Mouse (Mus musculus) spleen, postnatal 36 days (tissue): ENCODE data around the gene Bcap31.
A peak's percentile ranks its signal among the peaks of the same experiment; 100 is the strongest.

Experiments
- DNase-seq, 2 experiments: peaks; one replicate each; pipeline ENCODE4 v3.0.0; 2022; ENCODE audit warnings: low spot score in 2 of 2, mixed read lengths in 1 of 2

Bcap31 gene

DNA sequence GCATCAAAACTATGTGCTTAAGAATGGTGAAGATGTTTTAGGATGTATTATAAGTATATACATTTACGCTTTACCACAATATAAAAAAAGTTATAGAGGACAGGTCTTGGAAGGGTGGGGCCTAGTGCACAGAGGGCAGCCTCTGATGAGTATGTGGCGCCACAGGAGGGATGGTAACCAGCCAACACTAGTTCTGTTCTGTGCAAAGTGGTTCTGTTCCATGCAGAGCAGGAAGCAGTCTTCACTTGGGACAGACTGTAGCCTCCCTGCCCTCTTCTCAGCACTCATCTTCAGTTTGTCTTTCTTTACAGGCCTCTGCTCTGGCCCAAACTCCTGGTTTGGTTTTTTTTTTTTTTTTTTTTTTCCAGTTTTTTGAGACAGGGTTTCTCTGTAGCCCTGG is 31.8 kb downstream of the Bcap31 start:
- no peak for DNase-seq

DNA sequence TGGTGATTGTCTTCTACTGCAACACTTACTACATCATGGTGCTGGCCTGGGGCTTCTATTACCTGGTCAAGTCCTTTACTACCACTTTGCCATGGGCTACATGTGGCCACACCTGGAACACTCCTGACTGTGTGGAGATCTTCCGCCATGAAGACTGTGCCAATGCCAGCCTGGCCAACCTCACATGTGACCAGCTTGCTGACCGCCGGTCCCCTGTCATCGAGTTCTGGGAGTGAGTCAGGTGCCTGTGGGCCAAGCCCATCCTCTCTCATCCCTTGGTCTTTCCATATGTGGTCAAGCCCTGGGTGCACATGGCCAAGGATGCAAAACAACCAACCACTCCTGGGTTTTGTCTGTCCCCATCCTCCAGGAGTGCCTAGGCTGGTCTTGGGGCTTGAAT is 39.3 kb downstream of the Bcap31 start:
- DNase-seq = no peak

DNA sequence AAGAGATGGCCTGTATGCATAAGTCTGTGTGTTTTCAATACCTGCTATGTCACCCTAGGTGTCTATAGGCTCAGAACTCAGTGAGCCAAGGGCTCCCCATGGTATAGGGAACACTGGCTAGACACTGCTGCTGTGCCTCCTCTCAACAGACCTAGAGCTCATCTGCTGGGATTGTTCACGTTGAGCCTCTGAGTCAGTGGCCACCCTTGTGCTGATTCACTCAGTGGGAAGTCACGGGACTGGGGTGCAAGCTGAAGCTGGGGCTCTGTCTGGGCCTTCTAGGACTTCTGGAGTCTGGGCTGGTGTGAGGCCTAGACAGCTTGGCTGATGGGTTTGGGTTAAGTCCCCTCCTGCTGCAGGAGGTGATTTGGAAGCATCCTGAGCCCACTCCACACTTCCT is 40.7 kb downstream of the Bcap31 start:
- no peak for DNase-seq

DNA sequence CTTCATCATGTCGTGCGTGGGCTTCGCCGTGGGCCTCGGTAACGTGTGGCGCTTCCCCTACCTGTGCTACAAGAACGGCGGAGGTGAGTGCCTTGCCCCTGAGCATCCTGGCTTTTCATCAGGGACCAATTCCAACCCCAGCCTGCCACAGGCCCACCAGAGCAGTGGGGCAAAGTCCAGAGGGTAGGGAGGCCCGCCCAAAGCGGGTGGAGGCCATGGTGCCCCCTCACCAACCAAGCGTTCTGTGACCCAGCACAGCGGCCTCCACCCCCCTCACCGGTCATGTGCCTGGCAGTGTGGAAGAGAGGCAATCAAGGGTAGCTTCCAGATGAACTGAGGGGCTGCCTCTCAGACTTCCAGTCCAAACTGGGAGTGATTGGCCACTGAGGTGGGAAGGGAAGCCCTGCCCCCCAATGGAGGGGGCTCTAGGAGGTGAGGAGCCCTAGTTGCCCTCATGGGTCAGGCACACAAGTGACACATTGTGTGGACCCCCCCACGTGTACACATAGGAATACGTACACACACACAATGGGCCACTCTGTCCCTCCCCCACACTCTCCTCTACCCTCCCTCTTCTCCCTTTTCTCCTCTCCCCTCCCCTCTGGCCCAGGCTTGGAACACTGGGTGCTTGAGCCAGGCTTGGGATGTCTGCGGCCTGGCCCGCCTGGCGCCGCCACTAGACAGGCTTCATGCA is 41.9 kb downstream of the Bcap31 start:
- DNase-seq = no peak

DNA sequence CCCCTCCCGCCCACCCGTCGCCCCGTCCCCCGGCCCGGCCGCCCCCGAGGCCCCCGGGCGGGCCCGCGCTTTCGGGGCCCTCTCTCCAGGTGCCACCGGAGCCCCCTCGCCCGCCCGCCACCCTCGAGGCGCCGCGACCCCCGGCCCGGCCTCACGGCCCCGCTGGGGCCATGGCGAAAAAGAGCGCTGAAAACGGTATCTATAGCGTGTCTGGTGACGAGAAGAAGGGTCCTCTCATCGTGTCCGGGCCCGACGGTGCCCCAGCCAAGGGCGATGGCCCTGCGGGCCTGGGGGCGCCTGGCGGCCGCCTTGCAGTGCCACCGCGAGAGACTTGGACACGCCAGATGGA is 42.4 kb downstream of the Bcap31 start:
- DNase-seq = no peak

DNA sequence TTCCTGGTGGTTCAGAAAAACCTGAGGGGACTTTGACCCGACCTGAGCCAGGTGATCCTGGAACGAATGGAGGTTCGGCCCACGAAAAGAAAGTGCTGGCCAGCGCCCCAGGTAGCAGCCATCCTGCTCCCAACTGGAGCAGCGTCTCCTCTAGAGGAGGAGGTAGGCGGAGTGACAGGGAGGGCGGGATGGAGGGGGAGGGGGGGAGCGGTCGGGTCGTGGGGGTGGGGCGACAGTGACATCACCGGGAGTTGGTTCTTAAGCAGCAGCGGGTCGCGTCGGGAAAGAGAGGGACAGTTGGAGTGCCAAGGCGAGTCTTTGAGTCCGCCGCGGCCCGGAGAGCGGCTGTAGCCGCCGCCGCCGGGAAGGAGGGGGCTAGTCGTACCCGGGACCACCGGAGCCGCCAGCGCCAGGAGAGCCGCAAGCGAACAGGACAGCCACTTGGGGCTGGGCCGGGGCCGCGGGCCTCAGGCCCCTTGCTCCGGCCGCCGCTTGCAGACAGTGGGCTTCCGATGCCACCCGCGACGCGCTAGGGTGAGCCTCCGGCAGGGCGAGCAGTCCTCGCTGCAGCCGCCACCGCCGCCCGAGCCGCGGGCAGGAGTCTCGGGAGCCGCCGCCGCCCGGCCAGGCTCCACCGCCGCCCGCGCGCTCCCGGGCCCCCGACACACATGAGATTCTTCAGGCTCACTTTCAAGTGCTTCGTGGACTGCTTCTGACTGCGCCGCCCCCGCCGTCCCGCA is 42.9 kb downstream of the Bcap31 start, which contains the start of gene Slc6a8:
Gene Slc6a8 (plus strand): TSS at position 272 of the 740 bp plus-strand sequence.
- DNase-seq = peak in 1 of 2 experiments; percentile 2

DNA sequence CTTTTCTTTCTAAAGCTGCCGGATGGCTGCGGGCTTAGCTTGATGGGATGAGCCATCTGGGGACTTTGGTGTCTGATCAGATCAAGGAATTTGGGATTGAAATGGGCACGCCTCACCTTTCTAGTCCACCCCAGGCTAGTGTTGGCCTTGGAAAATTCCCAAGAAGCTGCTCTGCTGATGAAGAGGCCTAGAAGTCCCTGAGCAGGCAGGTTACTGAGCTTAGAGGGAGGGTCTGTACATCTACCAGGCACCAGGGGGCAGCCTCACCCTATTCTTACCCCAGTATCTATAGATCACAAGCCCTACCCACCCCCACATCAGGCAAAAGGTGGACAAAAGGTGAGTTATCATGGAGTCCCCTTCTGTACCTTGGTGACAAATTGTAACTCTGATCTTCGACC is 43.9 kb downstream of the Bcap31 start:
- peak; percentile 48 to 49 for DNase-seq

DNA sequence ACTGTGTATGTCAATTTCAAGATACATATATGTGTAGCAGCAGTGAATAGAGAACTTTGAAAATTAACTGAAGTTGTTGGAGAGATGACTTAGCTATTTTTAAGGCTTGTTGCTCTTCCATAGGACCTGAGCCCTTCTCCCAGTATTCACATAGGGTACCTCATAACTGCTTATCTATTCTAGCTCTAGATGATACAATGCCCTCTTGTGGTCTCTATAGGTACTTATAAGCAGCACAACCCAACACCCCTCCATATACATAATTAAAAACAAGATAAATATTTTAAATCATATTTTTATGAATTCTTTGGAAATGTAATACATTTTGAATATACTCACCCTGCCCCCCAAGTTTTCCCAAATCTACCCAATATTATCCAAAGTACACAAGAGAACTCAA is 52.8 kb downstream of the Bcap31 start:
- DNase-seq = no peak

DNA sequence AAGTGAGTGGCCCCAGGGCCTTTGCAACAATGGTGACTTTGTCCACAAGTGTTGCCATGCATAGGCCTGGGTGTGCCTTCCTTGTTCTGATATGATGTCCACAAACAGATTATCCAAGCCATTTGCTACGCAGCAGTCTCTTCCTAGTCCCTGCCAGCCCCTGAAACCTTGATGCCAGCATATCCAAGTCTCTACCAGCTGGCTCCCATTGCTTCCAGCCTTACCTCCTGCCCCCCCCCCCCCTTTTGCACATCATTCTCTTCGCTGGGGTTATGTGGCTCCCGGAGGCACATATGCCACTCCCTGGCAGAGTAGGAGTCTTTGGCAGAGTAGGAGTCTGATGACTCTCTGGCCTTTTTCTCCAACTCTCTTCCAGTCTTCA is 55.7 kb downstream of the Bcap31 start:
- DNase-seq = no peak

DNA sequence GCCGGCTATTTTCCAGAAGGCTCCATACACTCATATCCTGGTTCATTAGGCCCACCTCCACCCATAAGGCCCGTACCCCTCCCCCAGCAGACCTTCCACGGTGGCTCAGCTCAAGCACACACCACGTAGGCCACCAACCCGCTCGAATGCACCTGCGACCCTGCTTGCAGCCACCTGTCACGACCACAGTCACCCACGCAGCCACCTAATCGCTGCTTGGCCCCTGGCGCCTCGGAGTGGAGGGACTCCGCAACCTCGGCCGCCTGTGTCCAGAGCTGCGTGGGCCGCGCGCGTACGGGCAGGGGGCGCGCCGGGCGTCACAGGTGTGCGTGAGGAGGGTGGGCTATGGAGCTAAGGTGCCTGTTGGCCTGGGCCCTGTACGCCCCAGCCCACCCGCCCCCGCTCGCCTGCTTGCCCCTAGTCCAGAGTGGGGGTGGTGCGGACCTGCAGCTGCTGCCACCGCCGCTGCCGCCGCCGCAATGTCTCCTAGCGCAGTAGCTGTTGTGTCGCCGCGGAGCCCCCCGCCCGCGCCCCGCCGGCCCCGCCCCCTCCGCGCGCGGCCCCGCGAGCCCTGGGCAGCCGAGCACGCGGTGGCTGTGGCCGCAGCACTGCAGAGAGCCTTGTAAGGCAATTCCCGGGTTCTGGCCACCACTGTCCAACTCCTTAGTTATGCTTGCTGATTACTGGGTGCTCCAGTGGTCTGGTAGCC is 56.2 kb downstream of the Bcap31 start, which contains the start of gene Pnck:
Gene Pnck (minus strand): TSS at position 543 of the 709 bp plus-strand sequence.
- DNase-seq = no peak

DNA sequence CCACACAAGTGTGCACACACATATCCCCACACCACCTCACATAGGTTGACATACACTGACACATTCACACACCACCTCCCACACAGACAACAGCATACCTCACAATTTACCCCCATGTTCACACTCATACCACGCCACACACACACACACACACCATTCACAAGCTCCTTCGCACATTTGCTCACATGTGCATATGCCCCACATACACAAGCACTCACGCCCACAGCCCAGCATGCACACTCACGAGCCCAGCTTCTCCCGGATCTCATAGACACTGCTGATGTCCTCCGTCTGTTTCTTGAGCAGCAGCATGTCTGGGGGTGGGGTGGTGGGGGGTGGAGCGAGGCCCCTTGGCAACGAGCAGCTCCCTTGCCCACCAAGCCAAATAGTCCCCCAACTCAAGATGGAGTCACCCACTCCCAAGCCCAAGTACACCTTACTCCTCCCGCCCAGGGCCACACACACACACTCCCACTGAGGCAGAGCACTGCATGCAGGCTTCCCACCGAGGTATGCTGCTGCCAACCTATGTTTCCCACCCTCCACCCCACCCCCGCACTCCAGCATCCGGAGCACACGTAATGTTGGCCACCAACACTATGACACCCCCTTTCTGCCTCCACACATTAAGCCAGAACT is 56.9 kb downstream of the Bcap31 start:
- DNase-seq = no peak

DNA sequence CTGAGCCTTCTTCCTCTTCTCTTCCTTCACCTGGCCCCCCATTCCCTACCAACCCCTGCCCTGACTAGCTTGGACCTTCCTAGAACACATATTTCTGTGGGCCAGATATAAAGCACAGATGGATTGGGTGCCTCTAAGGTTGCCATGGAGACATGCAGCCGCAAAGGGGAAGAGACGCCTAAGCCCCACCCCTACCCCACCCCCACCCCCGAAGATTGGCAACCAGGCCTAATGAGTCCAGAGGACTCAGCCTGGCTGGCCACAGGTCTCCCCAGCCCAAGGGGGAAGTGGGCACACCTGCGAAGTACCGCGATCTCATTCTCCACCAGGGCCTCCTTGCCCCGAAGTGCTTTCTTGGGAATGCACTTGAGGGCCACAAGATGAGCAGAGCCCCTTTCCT is 57.6 kb downstream of the Bcap31 start:
- peak in 1 of 2 experiments; percentile 7 for DNase-seq

DNA sequence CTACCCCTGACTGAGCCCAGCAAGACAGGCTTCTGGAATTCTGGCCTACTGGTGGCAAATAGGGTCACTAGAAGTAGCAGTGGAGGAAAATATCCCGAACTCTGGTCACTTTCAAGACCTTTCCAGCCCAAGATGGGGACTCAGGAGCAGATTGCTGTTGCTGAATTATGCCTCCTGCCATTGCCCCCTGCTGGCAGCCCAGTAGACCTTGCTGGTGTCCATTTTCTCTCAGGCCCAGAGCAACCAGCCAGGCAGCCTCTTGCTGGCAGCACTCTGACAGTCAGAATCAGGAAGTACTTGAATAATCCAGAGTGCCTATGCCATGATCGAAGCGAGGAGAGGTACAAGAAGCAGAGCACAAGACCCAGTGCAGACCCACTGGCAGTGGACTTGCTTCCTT is 60.4 kb downstream of the Bcap31 start:
- peak in 1 of 2 experiments; percentile 18 for DNase-seq

DNA sequence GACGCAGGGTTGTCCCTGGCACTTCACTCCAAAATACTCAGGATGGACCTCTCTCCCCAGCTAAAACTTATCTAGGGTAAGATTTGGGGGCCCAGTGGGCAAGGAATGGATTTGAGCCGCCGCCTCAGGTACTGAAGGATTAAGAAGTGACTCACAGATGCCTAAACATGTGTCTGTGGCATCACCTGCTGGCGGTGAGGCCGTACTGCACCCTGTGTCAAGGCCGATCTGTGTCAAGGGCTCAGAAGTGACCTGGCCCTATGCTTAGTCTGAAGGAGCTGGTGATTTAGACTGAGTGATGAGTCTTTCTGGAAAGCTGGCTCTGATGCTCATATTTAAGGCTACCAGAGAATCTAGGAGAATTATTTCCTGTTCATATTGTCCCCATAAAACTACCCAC is 61.8 kb downstream of the Bcap31 start:
- DNase-seq = peak; percentile 16 to 59

DNA sequence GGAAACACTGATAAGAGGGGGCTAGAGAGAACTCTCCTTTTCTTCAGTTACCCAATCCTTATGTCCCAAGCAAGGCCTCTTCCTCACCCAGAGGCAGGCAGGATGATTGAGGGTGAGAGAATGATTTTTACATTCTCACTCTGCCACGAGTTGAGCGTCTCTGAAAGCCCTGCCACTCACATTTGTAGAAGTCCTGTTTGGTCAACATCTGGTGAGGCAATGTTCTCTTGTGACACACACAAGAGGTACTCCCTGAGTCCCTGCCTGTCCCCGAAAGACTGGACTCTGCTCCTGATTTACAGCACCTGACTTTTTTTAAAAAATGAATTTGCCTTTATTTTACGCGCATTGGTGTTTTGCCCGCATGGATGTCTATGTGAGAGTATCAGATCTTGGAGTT is 62.6 kb downstream of the Bcap31 start:
- no peak for DNase-seq

DNA sequence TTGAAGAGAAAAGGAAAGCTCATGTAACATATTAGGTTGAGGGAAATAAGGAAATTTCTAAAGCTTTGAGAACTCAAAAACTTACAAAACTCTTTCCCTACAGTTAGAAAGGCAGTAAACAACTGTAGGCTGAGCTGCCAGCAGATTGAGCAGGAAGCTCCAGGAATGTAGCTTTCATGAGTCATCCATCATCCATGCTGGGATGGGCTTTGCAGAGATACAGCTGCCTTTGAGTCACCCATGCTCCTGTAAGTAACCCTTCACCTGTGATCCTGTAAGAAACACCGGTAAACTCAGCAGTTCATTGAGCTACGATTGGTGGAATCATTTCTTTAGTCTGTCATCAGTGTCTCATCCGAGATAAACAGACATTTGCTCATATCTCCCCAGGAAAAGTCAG is 65.1 kb downstream of the Bcap31 start:
- no peak for DNase-seq

DNA sequence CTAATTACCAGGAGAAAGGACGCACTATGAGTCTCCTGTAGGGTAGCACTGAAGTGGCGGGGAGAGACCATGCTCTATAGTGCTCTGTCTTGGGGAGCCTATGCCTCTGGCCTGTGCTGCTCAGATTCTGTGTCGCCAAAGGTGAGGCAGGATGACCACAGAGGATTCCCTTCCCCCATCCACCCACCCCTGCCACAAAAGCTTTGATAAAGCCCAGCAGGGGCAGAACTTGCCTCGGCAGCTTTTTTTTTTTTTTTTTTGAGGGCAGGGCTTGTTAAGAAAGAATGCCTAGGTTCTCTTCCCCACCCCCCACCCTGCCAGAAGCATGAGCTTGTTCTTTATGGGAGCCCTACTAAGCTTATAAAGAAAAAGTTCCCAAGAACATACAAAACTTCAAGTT is 70.9 kb downstream of the Bcap31 start:
- no peak for DNase-seq

DNA sequence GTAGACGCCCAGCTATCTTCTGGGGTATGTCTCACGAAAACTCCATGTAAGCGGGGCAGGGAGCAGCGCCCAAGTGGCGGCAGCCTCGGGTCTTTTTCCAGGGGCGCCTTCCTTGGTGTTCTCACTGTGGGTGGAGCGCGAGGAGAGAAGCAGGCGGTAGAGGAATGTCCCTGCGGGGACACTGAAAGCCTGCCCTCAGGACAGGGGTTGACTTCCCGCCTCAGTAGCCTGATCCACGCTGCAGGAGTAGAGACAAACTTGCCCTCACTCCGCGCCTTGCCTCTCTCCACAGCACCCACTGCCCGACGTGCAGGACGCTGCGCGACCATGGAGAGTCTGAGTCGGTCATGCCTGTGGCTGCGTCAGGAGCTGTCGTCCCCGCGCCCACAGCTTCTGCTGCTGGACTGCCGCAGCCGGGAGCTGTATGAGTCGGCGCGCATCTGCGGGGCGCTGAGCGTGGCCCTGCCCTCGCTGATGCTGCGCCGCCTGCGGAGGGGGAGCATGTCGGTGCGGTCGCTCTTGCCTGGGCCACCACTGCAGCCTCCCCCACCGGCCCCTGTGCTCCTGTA is 76.0 kb downstream of the Bcap31 start:
- no peak for DNase-seq

DNA sequence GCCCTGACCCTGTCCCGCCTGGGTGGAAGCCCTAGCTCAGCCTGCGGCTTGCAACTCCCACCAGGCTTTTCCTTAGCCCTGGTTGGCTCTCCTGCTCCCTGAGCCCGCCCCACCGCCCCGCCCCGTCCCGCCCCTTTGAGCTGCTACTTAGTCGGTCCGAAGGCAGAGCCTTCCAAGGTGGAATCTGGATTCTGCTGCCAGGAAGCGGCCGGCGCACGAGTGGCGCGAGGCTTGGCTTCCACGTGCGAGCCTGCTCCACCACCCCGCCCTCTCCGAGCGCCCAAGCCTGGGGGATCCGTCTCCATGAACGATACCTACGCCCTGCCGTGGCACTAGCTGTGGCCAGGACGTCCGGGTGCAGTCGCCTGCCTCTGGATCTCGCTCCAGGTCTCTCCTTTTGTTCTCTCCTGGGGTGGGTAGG is 76.7 kb downstream of the Bcap31 start, which contains the start of gene Dusp9:
Gene Dusp9 (plus strand): TSS at position 165 of the 421 bp plus-strand sequence.
- DNase-seq = no peak

DNA sequence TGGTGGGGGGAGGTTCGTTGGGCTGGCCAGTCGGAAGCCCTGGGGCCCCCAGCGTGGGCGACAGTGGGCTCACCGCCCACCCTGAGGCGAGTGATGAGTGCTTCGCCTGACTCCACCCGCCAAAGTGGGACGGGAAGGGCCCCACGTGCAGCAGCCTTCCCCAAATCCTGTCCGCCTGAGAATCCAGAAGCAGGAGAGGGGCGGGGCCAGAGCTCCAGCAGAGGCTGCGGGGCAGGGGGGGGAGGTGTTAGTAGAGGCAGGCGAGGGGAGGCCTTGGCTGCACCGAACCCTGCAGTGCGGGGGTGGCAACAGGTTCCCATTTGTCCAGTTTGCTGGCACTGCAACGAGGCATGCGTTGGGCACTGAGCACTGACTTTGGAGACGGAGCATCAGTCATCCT is 78.6 kb downstream of the Bcap31 start:
- no peak for DNase-seq
